Mouse (Mus musculus): ENCODE measurements around the gene Kcnk5. TPM values are rescaled to one million over a fixed set of nuclear protein-coding genes. Genes with fewer than 3 reads are reported as not detected.

Kcnk5 gene
- polyA plus RNA-seq, 1 experiment from 2014 or later: 3.3 TPM

DNA sequence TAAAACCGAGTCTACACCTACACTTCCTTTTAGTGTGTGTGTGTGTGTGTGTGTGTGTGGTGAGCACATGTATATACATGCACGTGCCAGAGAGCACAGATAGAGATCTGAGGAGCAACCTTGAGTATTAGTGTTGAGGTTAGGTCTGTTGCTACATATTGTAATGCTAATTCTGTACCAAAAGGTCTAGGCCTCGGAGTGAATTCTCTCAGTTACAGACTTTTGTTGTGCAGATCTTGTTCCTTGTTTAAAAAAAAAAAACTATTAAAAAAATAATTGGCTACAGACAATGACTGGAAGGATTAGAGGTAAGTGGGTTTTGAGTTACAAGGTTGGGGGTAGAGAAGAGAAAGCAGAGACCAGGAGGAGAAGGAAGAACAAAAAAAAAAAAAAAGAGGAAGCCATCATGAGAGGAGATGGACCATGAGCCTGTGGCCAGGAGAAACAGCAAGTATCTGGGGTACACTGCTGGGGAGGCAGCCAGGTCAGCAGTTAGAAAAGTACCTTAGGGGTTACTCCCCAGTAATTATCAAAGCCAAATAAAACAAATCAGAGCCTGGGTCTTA is 35.8 kb upstream of the Kcnk5 start:
- no peaks in the 10 kb centered on the region for H3K27me3 ChIP-seq
- no peak for ATAC-seq (replicated peaks)
- no peak overlapping the region for H3K4me2 ChIP-seq (replicated peaks)
- no peak overlapping the region for H3K4me3 ChIP-seq
- no peaks in the 10 kb centered on the region for H3K36me3 ChIP-seq
- no peaks in the 10 kb centered on the region for H3K4me1 ChIP-seq
- no peak overlapping the region for H3K27ac ChIP-seq (replicated peaks)
- WGBS: 15% methylated on average over 3 of the region's 3 CpGs
- H3K9me3 ChIP-seq: no peaks in the 10 kb centered on the region
- no peak overlapping the region for H3K9ac ChIP-seq (replicated peaks)

DNA sequence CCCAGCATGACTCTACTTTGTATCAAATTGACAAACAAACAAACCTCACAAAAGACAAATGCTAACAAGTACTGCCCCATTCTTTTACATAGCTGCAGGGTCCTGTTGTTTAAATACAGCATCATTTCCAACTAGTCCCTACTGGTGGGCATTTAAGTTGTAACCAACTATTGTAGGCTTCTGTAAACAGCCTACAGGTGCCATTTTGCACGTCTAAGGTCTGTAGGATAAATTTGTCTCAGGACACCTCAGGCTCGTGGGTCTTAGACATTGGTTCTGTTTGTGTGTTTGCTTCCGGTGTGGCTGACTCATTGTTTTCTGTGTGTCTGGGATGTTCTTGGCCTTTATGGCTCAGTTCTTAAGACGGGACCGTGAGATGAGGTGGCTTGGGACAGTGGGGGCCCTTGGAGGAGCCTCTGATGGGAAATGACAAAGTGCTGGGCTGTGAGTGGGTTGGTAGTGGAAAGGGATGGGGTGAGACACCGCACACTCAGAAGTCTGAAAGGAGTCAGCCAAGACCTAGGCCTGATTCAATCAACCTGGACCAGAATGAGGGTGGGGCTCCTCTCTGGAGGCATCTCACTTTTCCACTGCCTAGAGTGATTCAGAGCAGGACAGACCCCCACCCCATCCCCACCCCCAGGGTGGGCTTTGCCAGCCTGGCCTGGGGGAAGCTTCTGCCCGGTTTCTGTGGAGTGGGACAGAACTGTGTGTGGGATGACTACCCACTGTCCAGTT is 35.1 kb upstream of the Kcnk5 start:
- WGBS: 81% methylated on average over 7 of the region's 7 CpGs

DNA sequence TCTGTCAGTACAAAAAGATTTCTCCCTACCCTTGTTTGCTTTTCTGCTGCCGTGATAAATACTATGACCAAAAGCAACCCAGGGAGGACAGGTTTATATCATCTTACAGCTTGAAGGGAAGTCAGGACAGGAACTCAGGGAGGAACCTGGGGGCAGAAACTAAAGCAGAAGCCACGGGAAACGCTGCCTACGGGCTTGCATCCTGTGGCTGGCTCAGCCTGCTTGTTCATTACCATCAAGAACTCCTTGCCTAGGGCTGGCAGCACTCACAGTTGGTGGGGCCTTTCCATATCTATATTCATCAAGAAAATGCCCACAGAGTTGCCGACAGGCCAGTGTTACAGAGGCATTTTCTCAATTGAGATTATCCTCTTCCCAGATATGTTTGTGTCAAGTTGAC is 34.2 kb upstream of the Kcnk5 start:
- no peak overlapping the region for H3K27ac ChIP-seq (replicated peaks)
- ATAC-seq (replicated peaks): no peak
- no peak overlapping the region for H3K9ac ChIP-seq (replicated peaks)
- H3K9me3 ChIP-seq: no peaks in the 10 kb centered on the region
- no peak overlapping the region for H3K4me3 ChIP-seq
- WGBS: 72% methylated on average over 5 of the region's 5 CpGs
- H3K27me3 ChIP-seq: no peaks in the 10 kb centered on the region
- no peaks in the 10 kb centered on the region for H3K4me1 ChIP-seq
- no peak overlapping the region for H3K4me2 ChIP-seq (replicated peaks)
- no peaks in the 10 kb centered on the region for H3K36me3 ChIP-seq

More for the DNA sequence above, 35.1 kb upstream of the Kcnk5 start:
- H3K9ac ChIP-seq (replicated peaks): no peak overlapping the region
- no peaks in the 10 kb centered on the region for H3K9me3 ChIP-seq
- no peaks in the 10 kb centered on the region for H3K36me3 ChIP-seq
- H3K4me1 ChIP-seq: no peaks in the 10 kb centered on the region
- H3K4me3 ChIP-seq: no peak overlapping the region
- H3K4me2 ChIP-seq (replicated peaks): no peak overlapping the region
- no peak overlapping the region for H3K27ac ChIP-seq (replicated peaks)
- H3K27me3 ChIP-seq: no peaks in the 10 kb centered on the region
- ATAC-seq (replicated peaks): no peak

DNA sequence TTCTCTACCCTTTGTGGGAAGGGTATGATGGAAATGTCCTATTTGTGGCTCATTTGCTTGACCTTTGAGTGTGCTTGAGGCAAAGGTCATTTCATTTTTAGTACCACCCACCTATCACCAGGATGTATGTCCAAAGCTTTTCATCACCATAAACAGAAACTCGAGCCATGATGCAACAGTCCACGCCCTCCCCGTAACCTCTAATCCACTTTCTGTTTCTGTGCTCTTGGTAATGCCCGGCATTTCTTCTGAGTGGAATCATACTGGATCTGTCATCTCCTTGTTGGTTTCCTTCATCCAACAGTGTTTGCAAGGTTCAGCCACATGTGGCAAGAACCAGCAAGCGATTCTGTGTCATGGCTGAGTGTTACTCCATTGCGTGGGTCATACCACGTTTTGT is 32.5 kb upstream of the Kcnk5 start:
- no peak overlapping the region for H3K9ac ChIP-seq (replicated peaks)
- no peak overlapping the region for H3K4me2 ChIP-seq (replicated peaks)
- no peaks in the 10 kb centered on the region for H3K27me3 ChIP-seq
- no peaks in the 10 kb centered on the region for H3K4me1 ChIP-seq
- H3K27ac ChIP-seq (replicated peaks): no peak overlapping the region
- no peak for ATAC-seq (replicated peaks)
- H3K36me3 ChIP-seq: no peaks in the 10 kb centered on the region
- no peak overlapping the region for H3K4me3 ChIP-seq
- H3K9me3 ChIP-seq: no peaks in the 10 kb centered on the region
- WGBS: 91% methylated on average over 7 of the region's 7 CpGs

DNA sequence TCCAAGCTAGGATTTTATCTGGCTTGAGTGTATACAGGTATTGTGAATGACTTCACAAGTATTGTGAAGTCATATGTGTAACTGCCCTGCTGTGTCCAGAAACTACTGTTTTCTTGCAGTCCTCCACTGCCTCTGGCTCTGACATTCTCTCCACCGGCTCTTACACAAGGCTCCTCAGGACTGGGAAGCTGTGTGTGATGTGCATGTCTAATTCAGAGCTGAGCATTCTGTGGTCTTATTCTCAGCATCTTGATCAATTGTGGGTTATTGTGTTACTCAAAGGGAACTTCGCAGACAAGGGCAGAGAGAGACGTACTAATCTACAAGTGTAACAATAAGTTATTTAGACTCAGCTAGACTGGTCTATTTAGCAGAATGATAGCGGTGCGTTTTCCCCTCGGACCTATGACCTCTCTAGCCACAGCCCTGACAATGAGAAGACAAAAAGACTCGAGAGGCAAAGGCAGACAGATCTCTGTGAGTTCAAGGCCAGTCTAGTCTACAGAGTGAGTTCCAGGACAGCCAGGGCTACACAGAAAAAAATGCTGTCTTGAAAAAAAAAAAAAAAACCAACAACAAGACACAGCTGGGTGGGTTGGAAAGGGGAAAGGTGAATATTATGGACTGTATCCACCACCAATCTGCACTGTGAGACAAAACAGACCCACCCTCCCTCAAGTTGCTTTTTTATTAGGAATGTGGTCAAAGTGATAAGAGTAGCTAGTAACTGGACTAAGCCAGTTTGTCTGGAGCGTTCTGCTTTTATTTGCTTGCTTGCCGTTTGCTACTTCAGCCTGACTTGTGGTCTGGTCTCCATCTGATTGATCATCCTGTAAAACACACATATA is 30.4 kb upstream of the Kcnk5 start:
- Histone ChIP-seq H3K4me1 (no peaks in the 10 kb centered on the region), H3K9me3 (no peaks in the 10 kb centered on the region), H3K4me2 (replicated peaks) (no peak overlapping the region), H3K4me3 (no peak overlapping the region), H3K36me3 (no peaks in the 10 kb centered on the region), H3K27me3 (no peaks in the 10 kb centered on the region), H3K27ac (replicated peaks) (no peak overlapping the region), H3K9ac (replicated peaks) (no peak overlapping the region)
- WGBS: 34% methylated on average over 9 of the region's 9 CpGs
- no peak for ATAC-seq (replicated peaks)

DNA sequence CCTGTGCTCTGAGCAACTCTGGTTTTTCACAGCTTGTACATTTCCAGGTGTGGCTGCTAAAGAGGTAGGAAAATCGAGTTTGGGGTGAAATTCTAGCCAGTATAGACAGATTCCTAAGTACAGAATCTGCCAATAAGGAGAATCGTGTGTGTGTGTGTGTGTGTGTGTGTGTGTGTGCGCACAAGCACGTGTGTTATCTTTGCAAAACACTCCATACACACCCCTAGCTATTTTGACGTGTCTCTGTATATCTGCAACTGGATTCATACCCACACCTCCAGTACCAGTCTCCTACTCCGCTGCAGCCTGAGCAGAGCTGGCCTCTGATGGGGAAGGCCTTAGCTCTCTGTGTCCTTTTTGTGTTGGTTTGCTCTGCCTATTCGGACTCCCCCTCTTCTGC is 28.3 kb upstream of the Kcnk5 start:
- no peaks in the 10 kb centered on the region for H3K9me3 ChIP-seq
- no peaks in the 10 kb centered on the region for H3K36me3 ChIP-seq
- no peak overlapping the region for H3K4me3 ChIP-seq
- no peak for ATAC-seq (replicated peaks)
- no peaks in the 10 kb centered on the region for H3K27me3 ChIP-seq
- 83% methylated on average over 7 of the region's 7 CpGs for WGBS
- H3K27ac ChIP-seq (replicated peaks): no peak overlapping the region
- no peaks in the 10 kb centered on the region for H3K4me1 ChIP-seq
- H3K4me2 ChIP-seq (replicated peaks): no peak overlapping the region
- no peak overlapping the region for H3K9ac ChIP-seq (replicated peaks)

DNA sequence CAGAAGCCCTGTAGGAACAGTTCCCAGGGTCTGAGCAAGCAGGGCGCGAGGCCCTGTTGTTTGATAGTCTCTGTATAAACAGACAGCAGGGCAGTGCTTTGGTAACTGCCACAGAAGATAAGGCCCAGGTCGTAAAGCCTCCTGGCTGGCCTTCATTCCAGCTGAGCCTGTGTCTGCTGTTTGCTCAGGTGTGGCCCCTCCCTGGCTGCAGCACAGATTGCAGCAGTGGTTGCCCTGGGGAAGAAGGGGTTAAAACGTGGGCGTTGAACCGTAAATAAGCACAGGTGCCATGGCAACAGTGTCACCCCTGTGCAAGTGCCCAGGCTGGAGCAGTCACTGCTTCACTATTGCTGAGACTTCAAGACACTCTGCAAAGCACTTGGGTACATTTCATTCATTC is 26.8 kb upstream of the Kcnk5 start:
- H3K9ac ChIP-seq (replicated peaks): no peak overlapping the region
- WGBS: 20% methylated on average over 6 of the region's 6 CpGs
- H3K27ac ChIP-seq (replicated peaks): no peak overlapping the region
- H3K4me3 ChIP-seq: no peak overlapping the region
- H3K9me3 ChIP-seq: no peaks in the 10 kb centered on the region
- H3K36me3 ChIP-seq: no peaks in the 10 kb centered on the region
- no peak for ATAC-seq (replicated peaks)
- no peaks in the 10 kb centered on the region for H3K27me3 ChIP-seq
- H3K4me1 ChIP-seq: no peaks in the 10 kb centered on the region
- H3K4me2 ChIP-seq (replicated peaks): no peak overlapping the region

DNA sequence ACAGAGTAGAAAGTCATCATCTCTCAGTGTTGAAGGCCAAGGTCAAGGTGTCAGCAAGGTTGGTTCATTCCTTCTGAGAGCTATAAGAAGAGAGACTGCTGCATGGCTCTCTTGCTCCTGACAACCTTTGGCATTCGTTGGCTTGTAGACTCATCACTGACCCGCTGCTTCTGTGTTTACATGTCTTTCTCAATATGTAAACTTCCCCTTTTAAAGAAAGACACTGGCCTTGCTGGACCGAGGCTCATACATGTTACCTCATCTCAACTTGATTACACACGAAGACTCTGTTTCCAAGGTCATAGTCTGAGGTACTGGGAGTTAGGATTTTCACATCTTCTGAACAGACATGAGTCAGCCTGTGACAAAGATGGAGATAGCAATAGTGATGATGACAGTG is 24.1 kb upstream of the Kcnk5 start:
- H3K36me3 ChIP-seq: no peaks in the 10 kb centered on the region
- H3K27me3 ChIP-seq: no peaks in the 10 kb centered on the region
- no peak overlapping the region for H3K4me3 ChIP-seq
- H3K4me2 ChIP-seq (replicated peaks): no peak overlapping the region
- ATAC-seq (replicated peaks): no peak
- H3K4me1 ChIP-seq: no peaks in the 10 kb centered on the region
- WGBS: 90% methylated on average over 4 of the region's 4 CpGs
- H3K9me3 ChIP-seq: no peaks in the 10 kb centered on the region
- no peak overlapping the region for H3K27ac ChIP-seq (replicated peaks)
- H3K9ac ChIP-seq (replicated peaks): no peak overlapping the region

DNA sequence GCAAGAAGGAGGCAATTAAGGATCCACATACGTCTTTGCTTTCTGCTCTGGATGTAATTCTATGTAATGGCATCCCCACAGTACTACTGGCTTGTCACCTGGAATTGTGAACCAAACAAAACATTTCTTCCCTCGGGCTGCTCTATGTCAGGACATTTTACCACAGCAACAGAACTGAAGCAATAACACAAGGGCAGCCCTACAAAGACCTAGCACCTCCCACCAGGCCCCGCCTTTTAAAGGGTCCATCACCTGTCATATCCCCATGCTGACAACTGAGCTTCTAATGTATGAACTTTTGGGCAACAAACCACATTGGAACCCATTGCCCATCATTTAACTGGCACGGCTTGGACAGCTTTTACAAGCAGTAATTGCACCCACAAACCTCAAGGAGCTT is 21.7 kb upstream of the Kcnk5 start:
- WGBS: 52% methylated on average over 4 of the region's 4 CpGs
- no peak overlapping the region for H3K4me3 ChIP-seq
- ATAC-seq (replicated peaks): no peak
- H3K27ac ChIP-seq (replicated peaks): no peak overlapping the region
- H3K27me3 ChIP-seq: no peaks in the 10 kb centered on the region
- H3K4me2 ChIP-seq (replicated peaks): no peak overlapping the region
- no peaks in the 10 kb centered on the region for H3K36me3 ChIP-seq
- no peaks in the 10 kb centered on the region for H3K4me1 ChIP-seq
- H3K9ac ChIP-seq (replicated peaks): no peak overlapping the region
- no peaks in the 10 kb centered on the region for H3K9me3 ChIP-seq

DNA sequence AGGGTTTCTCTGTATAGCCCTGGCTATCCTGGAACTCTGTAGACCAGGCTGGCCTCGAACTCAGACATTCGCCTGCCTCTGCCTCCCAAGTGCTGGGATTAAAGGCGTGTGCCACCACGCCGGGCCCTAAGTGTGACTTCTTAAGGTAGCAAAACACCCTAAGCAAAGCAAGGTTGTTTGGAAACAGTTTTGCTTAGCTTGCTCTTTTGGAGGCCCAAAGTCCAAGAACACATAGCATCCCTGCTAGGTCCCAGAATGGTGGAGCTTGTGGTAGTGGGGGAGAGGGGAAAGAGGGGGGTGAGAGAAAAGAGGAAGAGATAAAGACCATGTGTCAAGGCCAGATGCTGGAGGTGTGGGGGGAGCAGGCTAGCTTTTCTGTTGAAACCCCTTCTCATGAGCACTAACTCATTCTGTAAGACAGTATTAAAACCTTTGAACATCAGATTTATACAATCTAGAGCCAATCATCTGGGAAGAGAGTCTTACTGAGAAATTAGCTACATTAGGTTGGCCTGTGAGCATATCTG is 21.1 kb upstream of the Kcnk5 start:
- Histone ChIP-seq H3K27ac (replicated peaks) (no peak overlapping the region), H3K9ac (replicated peaks) (no peak overlapping the region), H3K4me2 (replicated peaks) (no peak overlapping the region), H3K4me1 (no peaks in the 10 kb centered on the region), H3K27me3 (no peaks in the 10 kb centered on the region), H3K4me3 (no peak overlapping the region), H3K9me3 (no peaks in the 10 kb centered on the region), H3K36me3 (no peaks in the 10 kb centered on the region)
- ATAC-seq (replicated peaks): no peak
- 95% methylated on average over 5 of the region's 5 CpGs for WGBS

DNA sequence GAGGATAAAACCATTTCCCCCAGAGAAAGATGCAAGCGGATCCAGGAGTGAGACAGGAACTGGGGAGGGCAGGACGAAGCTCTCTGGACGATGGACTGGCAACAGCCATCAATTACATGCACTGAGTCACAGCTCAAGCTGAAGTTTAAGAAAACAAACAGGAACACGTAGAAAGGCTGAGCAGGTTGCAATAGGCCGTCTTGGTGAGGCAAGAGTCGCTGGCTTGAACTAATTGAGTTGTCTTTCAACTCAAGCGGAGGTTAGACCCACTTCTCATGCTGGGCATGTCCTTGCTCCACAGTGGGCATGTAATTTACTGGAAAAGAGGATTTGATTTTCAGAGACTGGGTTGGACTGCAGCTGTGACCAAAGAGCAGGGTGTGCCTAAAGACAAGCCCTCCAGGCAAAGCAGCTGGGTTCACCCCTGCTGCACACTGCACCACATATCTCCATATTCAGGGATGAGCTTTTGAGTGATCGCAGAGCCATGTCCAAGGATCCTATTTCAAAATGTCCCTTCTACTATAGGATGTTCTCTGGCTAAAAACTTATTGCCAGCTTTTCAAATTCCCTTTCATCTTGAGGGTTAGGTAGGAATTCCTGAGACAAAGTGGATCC is 19.6 kb upstream of the Kcnk5 start:
- 60% methylated on average over 8 of the region's 8 CpGs for WGBS
- Histone ChIP-seq H3K27ac (replicated peaks) (no peak overlapping the region), H3K9ac (replicated peaks) (no peak overlapping the region), H3K9me3 (no peaks in the 10 kb centered on the region), H3K36me3 (no peaks in the 10 kb centered on the region), H3K4me1 (no peaks in the 10 kb centered on the region), H3K27me3 (no peaks in the 10 kb centered on the region), H3K4me3 (no peak overlapping the region), H3K4me2 (replicated peaks) (no peak overlapping the region)
- ATAC-seq (replicated peaks): no peak

Data from forebrain, embryonic 15.5 days (tissue).